Mouse (Mus musculus) left cerebral cortex, postnatal 10 days (tissue): ENCODE results near the gene Lrp2bp. TPM values are rescaled to one million over a fixed set of nuclear protein-coding genes. Genes with fewer than 3 reads are reported as not detected.

Experiments
- DNase-seq, 2 experiments: peaks; one replicate each; pipeline ENCODE4 v3.0.0; 2021 to 2022; ENCODE audit warnings: low spot score in 2 of 2, mixed read lengths in 1 of 2; ENCODE audit errors: extremely low spot score in 1 of 2
- intact Hi-C: fragments of 180-260 bp; cut with DNase I; formaldehyde crosslinking; loops from one replicate; pipeline ENCODE4 v1.15.1; 2025
- total RNA-seq, 2 experiments: library from RNA; stranded (reverse); gene quantifications; 2 replicates each; pipeline ENCODE4 v1.2.3; 2021

Gene Lrp2bp
- total RNA-seq = under 1 TPM; 0.36 to 0.61 TPM

DNA sequence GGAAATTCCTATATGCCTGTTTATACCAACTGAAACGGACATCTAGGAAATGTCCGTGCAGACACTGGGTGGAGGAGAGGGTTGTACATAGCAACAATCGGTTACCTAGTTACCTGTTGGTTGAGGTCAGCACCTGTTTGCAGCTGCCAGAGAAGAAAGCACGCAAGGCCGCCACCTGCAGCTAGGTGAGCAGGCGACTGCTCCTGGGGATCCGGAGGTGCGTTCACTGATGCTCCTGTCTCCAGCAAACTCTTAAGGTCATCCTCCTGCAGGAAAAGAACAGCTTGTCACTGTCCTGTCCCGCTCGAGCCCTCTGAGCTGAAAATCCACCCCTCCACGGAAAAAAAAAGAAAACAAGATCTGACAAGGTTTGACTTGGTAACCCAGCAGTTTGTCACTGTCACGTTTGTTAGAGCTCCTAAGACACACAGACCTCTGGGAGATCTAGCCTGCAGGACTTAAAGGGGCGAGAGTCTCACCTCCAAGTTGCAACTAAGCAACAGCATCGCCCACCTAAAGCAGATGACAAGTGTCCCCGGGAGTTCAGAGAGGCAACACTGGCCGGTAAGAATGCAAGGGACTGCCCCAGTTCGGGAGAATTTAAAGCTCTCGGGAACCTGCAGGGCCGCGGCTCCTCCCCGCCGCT, at the start of gene Lrp2bp:
TSS of gene Lrp2bp (plus strand) at position 166 of the 646 bp plus-strand sequence.
- intact Hi-C loops = no loop called here
- DNase-seq = peak in 1 of 2 experiments; percentile 26

DNA sequence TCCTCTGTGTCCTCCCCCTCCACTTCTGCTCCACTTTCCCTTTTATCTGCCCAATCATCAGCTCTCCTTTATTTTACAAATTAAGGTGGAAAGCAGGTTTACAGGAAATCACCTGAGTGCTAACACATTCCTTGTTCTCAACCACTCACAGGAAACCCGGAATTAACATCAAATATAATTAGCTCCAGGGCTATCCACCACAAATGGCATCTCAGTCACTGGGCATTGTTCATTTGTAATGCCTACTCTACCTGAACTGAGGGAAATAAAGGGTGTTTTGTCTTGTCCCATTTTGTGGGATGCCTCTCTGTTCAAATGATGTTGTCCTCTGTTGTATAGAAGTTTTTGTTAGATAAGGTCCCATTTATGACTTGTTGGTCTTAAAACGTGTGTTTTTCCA, 48.5 kb upstream of the Lrp2bp start:
- intact Hi-C loops = no loop called here
- DNase-seq = no peak

DNA sequence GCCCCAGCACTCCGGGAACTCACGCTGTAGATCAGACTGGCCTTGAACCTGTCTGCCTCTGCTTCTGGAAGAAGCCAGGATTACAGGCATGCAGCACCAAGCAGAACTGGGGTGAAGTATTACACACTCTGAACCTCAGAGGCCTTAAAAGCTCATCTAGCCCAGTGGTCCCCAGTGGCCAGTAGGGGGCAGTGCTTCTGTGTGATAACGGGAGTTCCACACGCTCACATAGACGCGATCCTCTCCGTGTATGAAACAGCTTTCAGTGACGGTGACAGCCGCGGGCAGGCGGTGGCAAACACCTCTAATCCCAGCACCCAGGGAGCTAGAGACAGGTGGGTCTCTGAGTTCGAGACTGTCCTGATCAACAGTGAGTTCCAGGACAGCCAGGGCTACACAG, 28.2 kb upstream of the Lrp2bp start:
- intact Hi-C loops = no loop called here
- DNase-seq = no peak

DNA sequence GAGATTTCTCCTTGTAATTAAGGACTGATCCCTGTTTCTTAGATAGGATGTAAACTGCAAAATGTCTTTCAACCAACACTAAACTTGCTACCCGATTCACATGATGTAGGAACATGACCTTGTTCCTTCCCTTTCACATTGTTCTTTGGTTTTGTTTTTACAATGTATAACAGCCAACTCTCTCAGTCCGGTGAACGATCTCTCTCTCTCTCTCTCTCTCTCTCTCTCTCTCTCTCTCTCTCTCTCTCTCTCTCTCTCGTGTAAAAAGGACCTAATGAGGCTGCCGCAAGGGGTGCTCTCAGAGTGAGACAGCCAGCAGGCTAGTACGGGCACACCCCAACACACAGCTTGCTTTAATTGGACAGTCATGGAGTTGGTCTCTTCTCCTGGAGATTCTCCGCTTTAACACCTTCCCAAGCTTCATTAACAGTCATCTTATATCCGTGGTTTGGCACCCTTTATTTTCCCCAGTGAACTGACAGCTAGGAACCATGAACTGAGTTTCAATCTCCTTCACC, 25.1 kb upstream of the Lrp2bp start:
- intact Hi-C loops = no loop called here
- DNase-seq = no peak

DNA sequence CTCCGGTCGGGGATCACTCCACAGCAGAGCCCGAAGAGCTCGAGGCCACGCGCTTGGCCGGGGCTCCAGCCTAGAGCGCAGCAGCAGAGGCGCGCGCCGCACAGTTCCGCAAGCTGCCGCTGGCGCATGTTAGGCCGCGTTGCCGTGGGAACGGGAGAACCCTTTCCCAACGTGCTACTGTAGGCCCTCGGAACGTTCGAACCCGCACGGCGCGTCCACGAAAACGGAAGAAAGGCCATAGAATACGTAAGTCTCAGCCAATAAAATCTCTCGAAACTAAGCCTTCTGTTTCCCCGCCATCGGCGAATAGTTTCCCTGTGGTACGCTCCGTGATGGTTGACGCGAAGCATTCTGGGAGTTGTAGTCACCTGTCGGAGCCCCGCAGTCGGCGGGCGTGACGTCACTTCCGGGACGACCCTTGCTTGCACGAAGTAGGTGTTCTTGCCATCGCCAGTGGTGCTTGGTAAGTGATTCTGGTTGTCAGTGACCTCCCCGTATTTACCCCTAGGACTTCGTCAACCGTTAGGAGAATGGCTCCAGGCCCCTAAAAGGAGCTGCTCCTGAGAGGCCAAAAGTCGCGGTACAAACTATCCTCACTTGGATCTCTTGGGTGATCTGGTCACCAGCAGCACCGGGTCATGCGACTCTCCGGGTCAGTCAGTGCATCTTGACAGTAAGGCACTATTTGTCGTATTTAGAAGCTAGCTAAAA, 23.8 kb upstream of the Lrp2bp start, which contains the start of the genes 1700029J07Rik and Ufsp2:
TSS of gene 1700029J07Rik (minus strand) at position 127 of the 711 bp plus-strand sequence.
TSS of gene Ufsp2 (plus strand) at position 403 of the 711 bp plus-strand sequence.
- peak; percentile 98 to 99 for DNase-seq
- intact Hi-C loops = no loop called here

DNA sequence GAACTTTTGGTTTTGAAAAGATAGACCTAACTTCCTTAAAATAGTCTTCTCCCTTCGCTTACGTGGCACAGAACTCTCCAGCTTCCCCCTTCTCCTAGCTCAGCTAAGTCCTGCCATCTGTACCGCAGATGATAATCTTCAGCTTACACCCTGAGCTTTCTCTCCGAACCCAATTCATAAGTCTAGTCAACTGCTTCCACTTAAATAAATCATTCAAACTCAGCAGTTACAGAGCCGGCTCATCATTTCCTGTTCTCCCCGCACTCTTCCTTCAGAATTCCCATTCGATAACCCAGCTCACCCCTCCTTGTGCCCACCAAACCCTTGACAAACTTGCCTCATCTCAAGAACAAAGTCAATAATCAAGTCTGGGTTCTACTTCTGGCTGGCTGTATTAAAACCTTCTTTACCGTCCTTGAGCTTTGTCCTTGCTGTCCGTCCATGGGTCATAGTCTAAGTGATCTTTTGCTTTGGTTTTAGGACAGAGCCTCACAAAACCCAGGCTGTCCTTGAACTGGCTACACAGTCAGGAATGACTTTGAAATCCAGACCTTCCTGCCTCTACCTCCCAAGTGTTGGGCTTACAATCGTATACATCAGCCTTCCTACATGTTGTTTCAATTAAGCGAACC, 23.1 kb upstream of the Lrp2bp start:
- DNase-seq = no peak
- intact Hi-C loops = no loop called here

DNA sequence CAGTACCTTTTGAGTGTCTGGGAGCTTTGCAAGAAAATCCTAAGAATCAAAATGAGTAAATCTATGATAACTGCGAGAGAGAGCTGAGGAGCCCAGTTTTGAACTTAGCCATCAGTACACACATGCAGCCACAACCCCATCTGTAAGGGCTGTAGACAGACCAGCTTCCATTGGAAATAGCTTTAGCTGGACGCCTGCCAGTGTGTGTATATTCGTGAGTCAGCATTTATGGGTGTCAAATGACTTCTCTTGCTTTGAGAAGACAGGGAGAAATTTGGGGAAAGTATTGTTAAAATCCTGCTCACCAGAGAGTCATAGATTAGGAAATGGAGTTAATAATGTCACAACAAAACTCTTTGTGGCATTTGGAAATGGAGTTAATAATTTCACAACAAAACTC, 12.4 kb upstream of the Lrp2bp start:
- DNase-seq = no peak
- intact Hi-C loops = no loop called here

DNA sequence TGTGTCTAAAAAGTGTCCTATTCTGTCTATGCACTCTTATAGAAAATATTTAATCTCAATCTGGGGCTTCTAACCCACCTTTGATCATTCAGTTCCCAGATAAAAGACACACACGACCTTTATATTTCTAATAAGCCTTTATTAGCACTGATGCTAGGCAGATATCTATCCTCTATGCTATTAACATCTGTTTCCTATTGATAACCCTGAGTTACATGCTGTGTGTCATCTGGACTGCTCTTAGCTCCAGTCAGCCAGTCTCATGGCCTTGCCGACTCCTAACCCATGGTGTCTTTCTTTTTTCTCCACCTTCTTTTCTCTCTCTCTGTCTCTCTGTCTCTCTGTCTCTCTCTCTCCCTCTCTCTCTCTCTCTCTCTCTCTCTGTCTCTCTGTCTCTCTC, 10.9 kb upstream of the Lrp2bp start:
- no peak for DNase-seq
- intact Hi-C loops = no loop called here

DNA sequence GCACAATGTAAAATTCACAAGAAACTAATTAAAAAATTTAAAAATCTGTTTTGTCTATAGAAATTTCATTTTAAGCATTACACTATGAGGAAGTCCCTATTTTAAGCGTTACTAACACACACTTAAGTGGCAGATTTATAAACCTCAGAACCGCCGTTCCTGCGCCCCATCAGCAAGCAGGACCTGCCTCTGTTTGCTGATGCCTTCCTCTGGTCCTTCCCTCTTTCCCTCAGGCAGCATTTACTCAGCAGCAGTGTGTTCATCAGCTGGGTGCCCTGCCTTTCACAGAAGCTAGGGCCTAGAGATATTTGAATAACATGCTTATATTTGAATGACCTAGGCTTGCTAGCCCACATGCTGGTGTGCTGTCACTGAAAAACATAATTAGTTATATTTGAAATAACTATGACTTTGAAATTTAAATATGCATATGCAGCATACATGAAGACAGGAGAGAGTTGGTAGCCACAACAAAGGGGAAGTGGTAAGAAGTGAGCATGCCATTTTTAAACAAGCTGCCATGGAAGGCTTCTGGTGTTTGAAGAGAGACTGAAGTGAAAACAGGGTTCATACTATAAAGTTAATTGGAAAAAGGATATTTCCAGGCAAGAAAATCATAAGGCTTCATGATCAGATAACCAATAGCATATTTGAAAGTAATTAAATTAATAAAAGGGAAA, 8.3 kb upstream of the Lrp2bp start:
- intact Hi-C loops = no loop called here
- DNase-seq = no peak

DNA sequence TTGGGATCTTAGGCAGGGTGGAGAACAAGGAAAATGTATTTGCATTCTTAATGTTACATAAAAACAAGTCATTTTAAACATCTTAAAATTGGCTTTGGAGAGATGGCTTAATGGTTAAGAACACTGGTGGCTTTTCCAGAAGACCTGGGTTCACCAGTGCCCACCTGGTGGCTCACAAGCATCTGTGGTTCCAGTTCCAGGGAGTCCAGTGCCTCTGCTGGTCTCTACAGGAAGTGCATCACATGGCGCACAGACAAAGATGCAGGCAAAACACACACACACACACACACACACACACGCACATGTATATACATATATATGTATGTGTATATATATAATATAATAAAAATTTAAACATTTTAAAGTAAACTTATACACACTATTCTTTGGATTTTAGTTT, 5.0 kb upstream of the Lrp2bp start:
- intact Hi-C loops = no loop called here
- no peak for DNase-seq

DNA sequence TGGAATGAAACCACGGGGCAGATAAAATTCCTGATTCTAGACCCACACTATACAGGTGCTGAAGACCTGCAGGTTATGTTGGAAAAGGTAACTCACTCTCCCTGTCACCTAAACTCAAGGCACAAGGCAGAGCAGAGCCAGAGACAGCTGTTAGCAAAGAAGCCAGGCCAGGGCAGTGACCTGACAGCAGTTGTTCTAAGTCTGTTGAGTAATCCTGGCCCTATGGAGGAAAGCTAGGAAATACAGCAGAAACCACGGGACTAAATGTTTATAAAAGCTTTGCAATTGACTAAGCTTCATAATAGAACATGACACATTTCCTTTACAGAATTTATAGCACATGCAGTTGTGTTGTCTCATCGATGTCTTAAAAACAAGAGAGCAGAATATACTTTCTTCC, 3.5 kb upstream of the Lrp2bp start:
- intact Hi-C loops = no loop called here

DNA sequence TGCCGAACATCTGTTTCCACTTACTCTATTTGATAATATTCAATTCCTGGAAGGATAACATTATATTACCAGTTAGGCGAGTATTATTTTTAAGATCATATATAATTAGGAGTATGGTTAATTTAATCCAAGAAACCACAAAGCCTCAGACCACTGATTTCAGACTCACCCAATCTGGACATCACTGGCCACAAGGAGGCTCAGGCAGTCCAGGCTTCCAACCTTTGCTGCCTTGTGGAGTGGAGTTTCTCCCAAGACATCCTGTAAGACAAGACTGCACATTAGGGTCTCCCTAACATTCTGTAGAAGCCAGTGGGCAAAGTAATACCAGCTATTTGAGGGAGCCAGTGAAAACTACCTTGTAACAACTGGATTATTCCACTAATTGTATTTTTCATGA, 875 bp upstream of the Lrp2bp start:
- intact Hi-C loops = no loop called here
- DNase-seq = no peak

More for the DNA sequence above, 3.5 kb upstream of the Lrp2bp start:
- no peak for DNase-seq

DNA sequence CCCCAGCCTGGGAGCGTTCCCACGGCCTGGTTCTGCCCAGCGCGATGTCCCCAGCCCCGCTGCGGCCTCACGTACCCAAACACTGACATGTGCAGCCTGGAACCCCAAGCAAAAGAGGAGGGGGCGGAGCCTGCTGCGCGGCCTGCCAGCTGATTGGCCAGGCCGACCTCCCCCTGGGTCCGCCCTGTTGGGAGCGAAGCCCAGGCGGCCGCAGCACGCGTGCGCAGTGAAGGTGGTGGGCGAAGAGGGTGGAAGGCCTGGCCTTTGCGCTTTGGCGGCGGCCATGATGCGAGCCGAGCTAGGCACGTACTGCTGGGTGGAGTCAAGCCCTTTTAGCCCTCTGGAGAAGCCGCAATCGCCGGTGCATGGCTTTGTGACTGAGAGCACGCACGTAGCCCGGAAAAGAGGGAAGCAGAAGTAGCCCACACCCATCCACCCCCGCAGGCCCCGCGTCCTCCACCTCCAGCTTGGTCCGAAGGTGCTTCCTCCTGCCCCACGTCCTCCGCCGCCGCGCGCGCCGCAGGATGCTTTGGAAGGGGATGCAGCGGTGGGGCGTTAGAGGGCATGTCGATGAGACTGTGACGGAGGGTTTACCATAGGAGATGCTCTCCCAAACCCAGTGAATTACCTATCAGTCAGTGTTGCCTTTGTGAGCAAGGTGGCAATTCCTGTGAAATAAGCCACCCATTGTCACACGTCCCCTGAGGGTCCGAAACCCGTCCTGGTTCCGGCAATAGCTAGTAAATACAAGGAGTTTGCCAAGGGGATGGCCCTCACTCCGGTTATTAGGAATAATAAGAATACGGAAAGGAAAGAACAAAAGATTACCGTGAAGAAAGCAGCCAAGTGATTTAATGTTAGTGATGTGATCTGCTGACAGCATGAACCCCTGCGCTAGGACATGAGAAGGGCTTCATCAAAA, 942 bp downstream of the Lrp2bp start:
- peak; percentile 95 to 99 for DNase-seq
- intact Hi-C loops = loop anchor here (10.0 kb wide), 1 partner anchor 155 kb away; the partner anchor contains the start of genes Cfap97 and Snx25

DNA sequence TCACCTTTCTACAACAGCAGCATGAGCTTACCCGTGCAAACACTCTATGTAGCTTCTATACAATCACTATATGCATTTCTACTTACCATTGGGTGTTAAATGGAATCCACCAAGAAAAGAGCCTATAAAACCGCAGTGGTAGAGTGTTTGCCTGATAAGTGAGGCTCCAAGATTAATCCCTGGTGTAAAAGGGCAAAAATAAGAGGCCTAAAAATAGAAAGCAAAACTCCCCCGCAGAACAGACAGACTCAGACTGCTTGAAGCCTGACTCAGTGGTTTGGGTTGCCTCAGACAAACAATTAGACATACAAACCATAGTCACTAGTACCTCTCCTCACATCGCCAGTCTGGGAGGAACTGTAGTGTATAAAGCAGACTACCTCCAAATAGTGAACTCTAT, 6.5 kb downstream of the Lrp2bp start, which contains the start of gene Ankrd37:
TSS of gene Ankrd37 (minus strand) at position 112 of the 400 bp plus-strand sequence.
- DNase-seq = no peak
- intact Hi-C loops = loop anchor here (10.0 kb wide), 1 partner anchor 149 kb away; the partner anchor contains the start of genes Cfap97 and Snx25

DNA sequence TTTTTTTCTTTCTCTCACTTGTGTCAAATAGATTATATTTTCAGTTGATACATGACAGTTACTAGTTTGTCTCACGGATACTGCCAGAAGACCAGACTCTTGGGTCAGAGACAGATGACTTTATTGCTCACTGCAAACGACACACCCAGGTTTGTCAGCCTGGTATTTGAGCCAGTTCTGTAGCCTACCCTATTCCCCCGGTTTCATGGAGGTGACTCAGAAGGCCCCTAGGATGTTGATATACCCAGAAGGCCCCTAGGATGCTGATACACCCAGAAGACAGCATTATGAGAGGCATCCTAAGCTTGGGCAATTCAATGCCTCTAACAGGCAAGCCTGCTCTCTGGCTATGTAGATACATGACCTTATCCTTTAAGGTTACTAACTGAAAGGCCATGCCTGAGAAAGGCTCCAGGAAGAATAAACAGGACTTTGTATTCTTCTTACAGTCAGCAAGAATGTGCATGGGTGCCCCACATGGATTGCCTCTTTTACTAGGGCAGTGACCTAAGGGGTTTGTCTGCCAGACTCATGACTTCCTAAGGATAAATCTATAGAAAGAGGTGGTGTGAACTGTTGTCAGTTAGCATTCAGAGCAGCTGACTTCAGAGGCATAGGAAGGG, 8.1 kb downstream of the Lrp2bp start:
- intact Hi-C loops = loop anchor here (10.0 kb wide), 1 partner anchor 148 kb away; the partner anchor contains the start of genes Cfap97 and Snx25
- DNase-seq = no peak

DNA sequence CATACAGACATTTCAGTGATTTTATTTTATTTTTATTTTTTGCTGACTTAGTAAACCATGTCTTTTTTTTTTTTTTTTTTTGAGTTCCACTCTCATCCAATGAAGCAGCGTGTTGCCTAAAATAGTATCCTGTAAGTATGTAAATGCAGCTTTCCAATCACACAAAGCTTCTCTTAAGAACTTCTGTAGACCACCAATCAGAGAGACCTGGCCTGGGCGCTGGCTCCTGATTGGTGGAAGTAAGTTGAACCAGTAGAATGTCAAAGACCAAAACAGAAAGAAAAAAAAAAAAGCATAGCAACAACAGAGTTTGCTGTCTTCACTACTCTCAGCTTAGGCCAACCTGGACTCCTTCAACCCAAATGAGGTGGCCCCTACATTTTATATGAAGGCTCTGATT, 11.2 kb downstream of the Lrp2bp start:
- intact Hi-C loops = no loop called here
- peak in 1 of 2 experiments; percentile 36 for DNase-seq
